Mouse (Mus musculus) embryo, embryonic 9.5 days (tissue): ENCODE data around the gene Ptgr1.

Source experiments
- DNase-seq: peaks from one replicate; pipeline ENCODE4 v3.0.0-alpha.2; 2017; ENCODE audit errors: extremely low spot score

The Ptgr1 gene

GRCm38 (mm10) chr4:58990609-58991434 is 3.9 kb upstream of the Ptgr1 start:
- DNase-seq, result no peak

GRCm38 (mm10) chr4:58989303-58989898 is 2.5 kb upstream of the Ptgr1 start:
- DNase-seq, result no peak

GRCm38 (mm10) chr4:58985157-58985648 is 1.7 kb downstream of the Ptgr1 start:
- peak; percentile 76 for DNase-seq

- DNase-seq, result no peak
Observed at GRCm38 (mm10) chr4:58982806-58983205, 4.1 kb downstream of the Ptgr1 start.

- no peak for DNase-seq
Observed at GRCm38 (mm10) chr4:58981421-58981820, 5.5 kb downstream of the Ptgr1 start.

- no peak for DNase-seq
Observed at GRCm38 (mm10) chr4:58975711-58976110, 11.2 kb downstream of the Ptgr1 start.

- DNase-seq, result no peak
Observed at GRCm38 (mm10) chr4:58970678-58971077, 16.2 kb downstream of the Ptgr1 start.

GRCm38 (mm10) chr4:58965136-58965535 is 21.8 kb downstream of the Ptgr1 start:
- no peak for DNase-seq

GRCm38 (mm10) chr4:58963271-58963670 is 23.6 kb downstream of the Ptgr1 start:
- no peak for DNase-seq

GRCm38 (mm10) chr4:58961719-58962118 is 25.2 kb downstream of the Ptgr1 start:
- no peak for DNase-seq

- no peak for DNase-seq
Observed at GRCm38 (mm10) chr4:58952630-58953029, 34.3 kb downstream of the Ptgr1 start.

- DNase-seq, result no peak
Observed at GRCm38 (mm10) chr4:58948391-58948790, 38.5 kb downstream of the Ptgr1 start.

GRCm38 (mm10) chr4:58944695-58945094 is 42.2 kb downstream of the Ptgr1 start:
- no peak for DNase-seq

GRCm38 (mm10) chr4:58944206-58944553 is 42.7 kb downstream of the Ptgr1 start:
- DNase-seq, result no peak

- peak; percentile 90 for DNase-seq
Observed at GRCm38 (mm10) chr4:58943420-58944205, 43.3 kb downstream of the Ptgr1 start, which contains the start of gene Zkscan16. Zkscan16 (plus strand) TSS chr4:58943628.

GRCm38 (mm10) chr4:58942942-58943341 is 44.0 kb downstream of the Ptgr1 start:
- no peak for DNase-seq

- DNase-seq, result no peak
Observed at GRCm38 (mm10) chr4:58941638-58942037, 45.3 kb downstream of the Ptgr1 start.

GRCm38 (mm10) chr4:58935846-58936245 is 51.1 kb downstream of the Ptgr1 start:
- DNase-seq, result no peak

GRCm38 (mm10) chr4:58934746-58935476 is 52.0 kb downstream of the Ptgr1 start:
- no peak for DNase-seq

- no peak for DNase-seq
Observed at GRCm38 (mm10) chr4:58934308-58934707, 52.6 kb downstream of the Ptgr1 start.

GRCm38 (mm10) chr4:58932541-58932940 is 54.4 kb downstream of the Ptgr1 start:
- no peak for DNase-seq

- DNase-seq, result no peak
Observed at GRCm38 (mm10) chr4:58927661-58928060, 59.3 kb downstream of the Ptgr1 start.
